Mouse (Mus musculus) adrenal gland, postnatal 36 days (tissue): ENCODE data around the gene Gm21913. TPM values are rescaled to one million over a fixed set of nuclear protein-coding genes. Genes with fewer than 3 reads are reported as not detected.
"Not testable (repeated sequence)": the region's sequence is repeated elsewhere in the genome, so short reads cannot be mapped to it uniquely, and the experiment has no call there.

Source experiments
- DNase-seq, 2 experiments: peaks; one replicate each; pipeline ENCODE4 v3.0.0; 2021; ENCODE audit warnings: mixed read lengths in 1 of 2
- long read RNA-seq, 2 experiments: library from polyadenylated mRNA; stranded (forward); transcript quantifications; one replicate each; pipeline ENCODE4 v2.0.0; 2021; ENCODE audit warnings: borderline sequencing depth in 2 of 2
- total RNA-seq, 2 experiments: library from RNA; stranded (reverse); gene quantifications; 2 replicates each; pipeline ENCODE4 v1.2.3; 2021

The Gm21913 gene
- total RNA-seq = not detected
- long read RNA-seq, experiment 1 = 0 reads
- long read RNA-seq, experiment 2 = 0 reads

GRCm38 (mm10) chrY:74623596-74623995, at the start of gene Gm21913:
Gene Gm21913 (plus strand): TSS chrY:74623896.
- not testable (repeated sequence) for DNase-seq

Other genes starting within 250 kb of the Gm21913 start
- gene Gm29110, start 153.4 kb upstream of the Gm21913 start, total RNA-seq = not detected